Mouse (Mus musculus): ENCODE data around the gene Gnb2.

The Gnb2 gene

GRCm38 (mm10) chr5:137539291-137539801, 6.0 kb upstream of the Gnb2 start:
- DNase-seq (ENCODE audit: low read depth): no peak

- no peak for DNase-seq (ENCODE audit: low read depth)
These were observed 4.2 kb upstream of the Gnb2 start for GRCm38 (mm10) chr5:137537461-137537860.

- no peak for DNase-seq (ENCODE audit: low read depth)
These were observed 2.0 kb upstream of the Gnb2 start for GRCm38 (mm10) chr5:137535318-137535717.

DNA sequence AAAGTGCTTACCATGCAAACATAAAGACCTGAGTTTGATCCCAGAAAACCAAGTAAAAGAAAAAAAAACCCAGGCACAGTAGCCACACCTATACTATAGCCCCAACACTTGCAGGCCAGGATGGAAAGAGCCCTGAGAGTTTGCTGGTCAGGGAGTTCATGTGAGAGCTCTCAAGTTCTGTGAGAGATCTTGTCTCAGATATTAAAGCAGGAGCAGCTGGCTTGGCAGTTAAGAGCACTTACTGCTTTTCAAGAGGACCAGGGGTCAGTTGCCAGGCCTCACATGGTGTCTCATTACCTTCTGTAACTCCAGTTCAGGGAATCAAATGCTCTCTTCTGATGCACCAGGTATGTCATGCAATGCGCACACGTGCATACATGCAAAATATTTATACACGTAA, 1.5 kb upstream of the Gnb2 start:
- no peak for DNase-seq (ENCODE audit: low read depth)

GRCm38 (mm10) chr5:137532808-137533116, 548 bp downstream of the Gnb2 start:
- no peak for DNase-seq (ENCODE audit: low read depth)

DNA sequence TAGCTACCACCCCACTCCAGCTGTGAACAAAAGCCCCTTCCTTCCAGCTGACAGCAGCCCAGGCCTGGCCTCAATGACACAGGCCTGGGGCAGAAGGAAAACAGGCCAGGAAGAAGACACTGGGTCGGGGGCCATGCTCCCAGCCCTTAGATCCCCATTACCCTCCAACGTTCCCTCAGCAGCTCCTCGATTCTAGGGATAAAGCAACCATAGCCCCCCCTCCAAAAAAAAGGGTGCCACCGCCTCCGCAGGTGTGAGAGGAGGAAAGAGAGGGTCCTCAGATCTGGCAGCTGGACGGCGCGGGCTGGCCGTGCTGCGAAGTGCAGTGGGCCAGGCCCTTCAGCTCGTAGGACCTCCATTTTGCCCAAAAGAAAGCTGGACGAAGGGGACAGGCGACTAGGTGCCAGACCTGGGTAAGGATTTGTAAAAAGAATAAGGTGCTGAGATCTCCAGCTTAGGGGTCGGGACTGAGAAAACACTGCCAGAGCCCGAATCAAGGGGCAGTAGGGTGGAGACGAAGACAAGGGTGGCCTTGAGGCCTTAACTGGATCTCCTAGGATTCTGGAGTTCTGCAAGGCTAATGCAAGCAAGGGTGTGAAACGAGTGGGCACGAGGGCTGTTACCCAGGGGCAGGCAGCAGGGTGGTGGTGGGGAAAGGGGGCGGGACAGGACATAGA, 1.0 kb downstream of the Gnb2 start:
- DNase-seq (ENCODE audit: low read depth): no peak

DNA sequence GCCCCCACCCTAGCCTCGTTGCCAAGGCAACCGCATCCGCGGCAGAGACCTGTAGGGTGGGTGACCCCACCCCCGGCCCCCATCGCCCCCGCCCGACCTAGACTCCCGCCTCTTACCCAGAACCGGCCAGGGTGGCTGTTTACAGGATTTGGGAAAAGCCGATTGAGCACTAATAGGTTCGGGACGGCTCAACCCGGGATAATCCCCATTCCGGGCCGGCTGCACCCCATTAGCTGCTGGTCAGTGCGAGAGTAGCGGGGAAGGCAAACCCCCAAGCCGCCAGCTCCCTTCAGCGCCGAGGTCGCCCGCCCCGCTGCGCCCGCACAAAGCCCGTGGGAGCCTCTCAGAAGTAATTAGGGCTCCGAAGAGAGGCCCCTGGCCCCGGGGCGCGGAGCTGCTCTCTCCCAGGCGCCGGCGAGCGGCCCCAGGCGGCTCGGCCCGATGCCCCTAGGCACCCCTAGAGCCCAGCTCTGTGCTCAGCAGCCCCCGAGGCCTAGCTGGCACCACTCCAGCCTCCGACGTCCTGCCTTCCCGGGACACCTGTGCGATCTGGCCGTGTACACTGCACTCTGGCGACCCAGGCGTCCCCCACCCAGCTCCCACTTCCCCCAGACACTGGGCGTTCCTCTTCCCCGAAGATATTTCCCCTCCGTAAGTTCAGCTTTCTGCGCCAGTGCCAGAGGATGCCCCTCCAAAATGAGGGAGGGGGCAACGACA, 1.7 kb downstream of the Gnb2 start:
- no peak for DNase-seq (ENCODE audit: low read depth)

DNA sequence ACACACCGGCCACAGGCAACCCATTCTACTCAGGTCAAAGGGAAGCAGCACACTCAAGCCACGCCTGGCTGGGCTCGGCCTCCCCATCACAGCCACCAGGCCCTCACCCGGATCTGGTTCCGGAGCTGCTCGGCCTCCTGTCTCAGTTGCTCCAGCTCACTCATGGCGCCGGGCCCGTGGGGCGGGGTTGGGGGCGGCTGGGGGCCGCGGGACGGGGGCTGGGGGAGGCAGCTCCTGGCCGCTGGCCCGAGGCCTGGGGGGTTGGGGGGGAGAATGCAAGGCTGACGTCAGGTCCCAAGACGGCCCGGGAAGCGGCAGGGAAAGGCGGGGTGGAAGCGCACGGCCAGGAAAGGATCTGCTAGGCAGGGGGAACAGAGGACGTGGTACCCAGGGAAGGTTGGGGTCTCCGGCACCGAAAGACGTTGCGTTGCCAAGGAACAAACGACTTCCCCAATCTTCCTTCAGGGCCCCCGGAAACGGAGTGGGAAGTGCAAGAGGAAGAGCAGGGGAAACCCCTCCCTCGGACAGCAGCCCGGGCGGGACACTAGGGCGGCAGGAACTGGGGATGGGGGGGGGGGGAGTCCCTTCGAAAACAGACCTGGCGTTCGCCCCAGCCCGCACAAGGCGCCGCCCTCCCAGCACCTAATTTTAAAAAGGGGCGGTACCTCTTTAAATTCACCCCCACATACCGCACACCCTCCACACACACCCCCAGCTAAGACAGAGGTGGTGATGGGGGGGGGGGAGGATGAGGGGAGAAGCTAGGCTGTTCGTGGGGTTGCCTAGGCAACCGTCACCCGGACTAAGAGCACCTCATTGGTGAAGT, 2.5 kb downstream of the Gnb2 start:
- peak; percentile 22 for DNase-seq (ENCODE audit: low read depth)

DNA sequence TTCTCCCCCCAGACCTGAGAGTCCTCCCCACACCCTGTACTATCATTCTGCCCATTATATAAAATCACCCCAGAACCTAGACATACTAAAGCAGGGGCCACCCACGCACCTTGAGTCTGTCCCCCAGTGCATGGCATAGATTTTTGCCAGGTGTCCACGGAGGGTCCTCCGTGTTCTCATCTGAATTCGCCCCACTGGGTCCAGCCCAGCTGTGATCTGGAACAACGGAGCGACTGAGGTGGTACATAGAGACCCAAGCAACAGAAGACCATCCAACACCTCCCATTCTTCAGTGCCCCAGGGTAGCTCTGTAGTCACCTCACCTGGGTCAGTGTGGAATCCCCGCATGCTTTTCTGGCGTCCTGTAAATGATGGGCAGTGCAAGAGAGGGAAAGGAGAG, 3.2 kb downstream of the Gnb2 start:
- DNase-seq (ENCODE audit: low read depth): no peak

- DNase-seq (ENCODE audit: low read depth): no peak
These were observed 3.9 kb downstream of the Gnb2 start for GRCm38 (mm10) chr5:137529221-137529995.

- DNase-seq (ENCODE audit: low read depth): no peak
These were observed 4.9 kb downstream of the Gnb2 start for GRCm38 (mm10) chr5:137528247-137528968.

DNA sequence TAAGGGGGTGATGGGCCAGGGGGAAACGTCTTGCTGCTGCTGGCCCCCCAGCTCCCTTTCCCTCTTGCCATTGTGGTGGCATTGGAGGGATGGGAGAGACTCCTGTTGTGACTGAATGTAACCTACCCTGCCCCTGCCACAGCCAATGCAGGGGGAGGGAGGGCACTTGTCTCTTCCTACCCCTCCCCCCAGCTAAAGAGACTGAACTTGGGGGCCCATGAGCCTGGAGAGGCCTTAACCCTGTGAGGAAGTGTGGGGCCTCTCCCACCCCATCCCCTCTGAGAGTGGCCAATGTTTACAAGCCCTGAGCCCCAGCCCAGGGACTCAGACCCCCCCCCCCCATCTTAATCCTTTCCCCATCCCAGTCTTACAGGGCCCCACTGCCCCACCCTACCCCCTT, 5.9 kb downstream of the Gnb2 start:
- no peak for DNase-seq (ENCODE audit: low read depth)

GRCm38 (mm10) chr5:137526192-137526936, 6.9 kb downstream of the Gnb2 start:
- DNase-seq (ENCODE audit: low read depth): no peak

DNA sequence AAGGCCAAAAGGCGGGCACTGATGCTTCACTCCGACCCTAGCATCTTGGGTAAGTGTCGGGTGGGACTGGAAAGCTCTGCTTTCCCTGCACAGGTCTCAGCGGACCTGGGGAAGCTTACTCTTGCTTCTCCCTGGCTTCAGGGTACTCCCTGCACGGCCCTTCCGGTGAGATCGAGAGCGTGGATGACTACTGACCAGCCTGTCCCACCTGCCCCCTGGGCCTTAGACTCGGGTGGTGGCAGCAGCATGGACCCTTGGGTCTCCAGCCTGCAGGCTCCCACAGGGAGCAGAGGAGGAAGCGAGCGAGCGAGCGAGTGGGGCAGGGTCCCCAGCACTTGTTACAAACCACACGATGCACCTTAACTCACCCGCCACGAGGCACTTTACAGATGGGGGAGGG, 7.8 kb downstream of the Gnb2 start:
- no peak for DNase-seq (ENCODE audit: low read depth)

- DNase-seq (ENCODE audit: low read depth): no peak
These were observed 8.6 kb downstream of the Gnb2 start for GRCm38 (mm10) chr5:137524671-137525070.

DNA sequence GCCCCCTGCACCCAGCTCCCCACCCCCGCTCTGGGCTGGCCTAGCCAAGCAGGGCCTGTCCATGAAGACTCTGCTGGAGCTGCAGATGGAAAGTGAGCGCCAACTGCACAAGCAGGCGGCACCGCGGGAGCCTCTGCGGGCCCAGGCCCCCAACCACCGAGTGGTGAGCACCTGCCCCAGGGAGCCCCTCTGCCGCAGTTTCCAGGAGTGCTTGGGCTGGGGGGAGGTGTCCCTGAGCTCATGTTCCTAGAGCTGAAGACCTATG, 9.1 kb downstream of the Gnb2 start:
- DNase-seq (ENCODE audit: low read depth): no peak

DNA sequence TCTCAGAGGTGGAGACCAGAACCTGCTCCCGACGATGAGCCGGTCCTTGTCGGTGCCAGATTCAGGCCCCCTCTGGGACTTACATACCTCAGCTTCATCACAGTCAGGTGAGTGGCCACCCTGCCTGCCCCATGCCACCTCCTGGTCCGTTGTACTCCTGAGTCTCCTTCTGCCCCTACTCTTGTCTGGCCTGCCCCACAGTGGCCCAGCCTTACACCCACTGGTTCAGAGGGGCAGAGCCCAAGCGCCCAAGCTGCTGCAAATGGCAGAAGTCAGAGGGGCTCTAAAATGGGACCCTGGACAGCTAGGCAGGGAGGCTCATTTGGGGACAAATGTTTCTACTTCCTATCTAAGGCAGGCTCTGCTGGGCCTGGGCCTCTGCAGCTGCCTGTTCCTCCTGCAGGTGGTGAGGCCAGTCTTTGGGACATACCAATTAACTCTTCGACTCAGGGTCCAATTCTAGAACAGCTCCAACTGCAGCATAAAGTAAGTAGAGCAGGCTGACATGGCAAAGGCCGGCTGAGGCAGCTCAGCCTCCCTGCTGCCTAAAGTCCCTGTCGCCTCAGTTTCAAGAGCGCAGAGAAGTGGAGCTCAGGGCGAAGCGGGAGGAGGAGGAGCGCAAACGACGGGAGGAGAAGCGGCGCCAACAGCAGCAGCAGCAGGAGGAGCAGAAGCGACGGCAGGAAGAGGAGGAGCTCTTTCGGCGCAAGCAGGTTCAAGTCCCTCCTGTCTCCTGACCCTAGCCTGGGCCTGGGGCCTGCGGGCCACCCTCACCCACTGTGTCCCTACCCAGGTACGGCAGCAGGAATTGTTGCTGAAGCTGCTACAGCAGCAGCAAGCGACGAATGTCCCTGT, 9.7 kb downstream of the Gnb2 start:
- no peak for DNase-seq (ENCODE audit: low read depth)

- no peak for DNase-seq (ENCODE audit: low read depth)
These were observed 10.6 kb downstream of the Gnb2 start for GRCm38 (mm10) chr5:137522711-137523110.

GRCm38 (mm10) chr5:137521861-137522260, 11.4 kb downstream of the Gnb2 start:
- no peak for DNase-seq (ENCODE audit: low read depth)
